Mouse (Mus musculus) stomach, postnatal 0 days (tissue): ENCODE measurements around the gene Smurf2. TPM values are rescaled to one million over a fixed set of nuclear protein-coding genes. Genes with fewer than 3 reads are reported as not detected.

Experiments used
- ATAC-seq: fragments of 200-750 bp; cut with Nextera tagmentation; 2 replicates; pipeline ENCODE4 v1.8.0; 2017; ENCODE audit not compliant: low FRiP score, low TSS enrichment
- DNase-seq: peaks from one replicate; pipeline ENCODE4 v3.0.0-alpha.2; 2016; ENCODE audit warnings: low spot score
- H3K27ac ChIP-seq: fragments of 300-500 bp; sonication (generic); replicated peaks from 2 replicates; pipeline ENCODE4 v1.5.1; 2014; ENCODE audit warnings: mild to moderate bottlenecking, control low read depth
- H3K27me3 ChIP-seq: fragments of 300-500 bp; sonication (generic); 2 replicates; pipeline ENCODE4 v1.6.1; 2014; ENCODE audit warnings: low read length; ENCODE audit not compliant: control insufficient read depth, insufficient read depth
- H3K36me3 ChIP-seq: fragments of 300-500 bp; sonication (generic); 2 replicates; pipeline ENCODE4 v1.6.1; 2014; ENCODE audit warnings: low read length, mixed read lengths; ENCODE audit not compliant: control insufficient read depth, insufficient read depth
- H3K4me1 ChIP-seq: fragments of 300-500 bp; sonication (generic); replicated peaks from 2 replicates; pipeline ENCODE4 v1.6.1; 2014; ENCODE audit warnings: antibody characterized with exemption; ENCODE audit not compliant: control insufficient read depth, insufficient read depth
- H3K4me2 ChIP-seq: fragments of 300-500 bp; sonication (generic); replicated peaks from 2 replicates; pipeline ENCODE4 v1.6.1; 2014; ENCODE audit warnings: low read depth, mild to moderate bottlenecking, control low read depth, moderate library complexity
- H3K4me3 ChIP-seq: fragments of 300-500 bp; sonication (generic); 2 replicates; pipeline ENCODE4 v1.5.1; 2014; ENCODE audit warnings: low read depth, low read length, control low read depth
- H3K9ac ChIP-seq: fragments of 300-500 bp; sonication (generic); 2 replicates; pipeline ENCODE4 v1.6.1; 2014; ENCODE audit warnings: mild to moderate bottlenecking, low read length, control low read depth, mixed read lengths
- H3K9me3 ChIP-seq: fragments of 300-500 bp; sonication (generic); 2 replicates; pipeline ENCODE4 v1.6.1; 2016; ENCODE audit warnings: low read length; ENCODE audit not compliant: control insufficient read depth
- CTCF ChIP-seq: IDR thresholded peaks from 2 replicates; pipeline ENCODE4 v1.5.1; 2016; ENCODE audit warnings: antibody characterized with exemption, low read depth, mild to moderate bottlenecking, moderate library complexity
- EP300 ChIP-seq: optimal IDR thresholded peaks from 2 replicates; pipeline ENCODE3; 2016; ENCODE audit warnings: antibody characterized with exemption
- WGBS: fragments of 180-500 bp; shearing (Covaris S2); extraction: QIAGEN DNeasy Blood & Tissue Kit; methylation state at CpG from one replicate; pipeline ENCODE4 v1.1.7; 2014; 5-methylcytosine and 5-hydroxymethylcytosine counted together
- polyA plus RNA-seq: library from polyadenylated mRNA; unstranded; fragments of >200 nt; fragmentation: Nextera tagmentation; extraction: Ambion mirVana; gene quantifications from 2 replicates; pipeline ENCODE4 v1.2.1, GENCODE M21; 2015

Gene Smurf2
- polyA plus RNA-seq, result 6.9 and 7.1 TPM in 2 replicates

- Histone ChIP-seq H3K4me2 (peak within 1 kb of the TSS; percentile 72), H3K9ac (peak within 1 kb of the TSS; percentile 93), H3K27ac (peak within 1 kb of the TSS; percentile 97), H3K4me1 (0 out of 2 replicates have a peak, but pooled peaks cover 4% of the 10 kb centered on the region), H3K4me3 (peak within 1 kb of the TSS; percentile 82), H3K27me3 (no peaks in the 10 kb centered on the region), H3K9me3 (no peaks in the 10 kb centered on the region), H3K36me3 (no peaks in the 10 kb centered on the region)
- no peak; the same call in 1 of the 2 replicates for TF ChIP-seq CTCF
- no peak for TF ChIP-seq EP300
- peak; percentile 94 for DNase-seq
- 4% methylated on average over 39 of the region's 72 CpGs for WGBS
- ATAC-seq, result peak; percentile 97
These were observed at the start of gene Smurf2 for GRCm38 (mm10) chr11:106920551-106921379. Gene Smurf2 (minus strand): TSS chr11:106920715.

GRCm38 (mm10) chr11:106969798-106970197 lies 49.3 kb upstream of the Smurf2 start:
- no peak for DNase-seq
- WGBS, result 49% methylated on average over 8 of the region's 8 CpGs
- H3K9me3 ChIP-seq, result no peaks in the 10 kb centered on the region
- no peaks in the 10 kb centered on the region for H3K27me3 ChIP-seq
- no peak for ATAC-seq
- no peaks in the 10 kb centered on the region for H3K4me1 ChIP-seq
- no peak overlapping the region for H3K4me3 ChIP-seq
- H3K4me2 ChIP-seq, result no peak overlapping the region
- H3K9ac ChIP-seq, result no peak overlapping the region
- H3K36me3 ChIP-seq, result no peaks in the 10 kb centered on the region
- TF ChIP-seq CTCF, result no peak
- no peak for TF ChIP-seq EP300
- no peak overlapping the region for H3K27ac ChIP-seq

GRCm38 (mm10) chr11:106967630-106968029 lies 47.1 kb upstream of the Smurf2 start:
- TF ChIP-seq CTCF, result no peak
- no peak for TF ChIP-seq EP300
- Histone ChIP-seq H3K9ac (no peak overlapping the region), H3K4me3 (no peak overlapping the region), H3K4me1 (no peaks in the 10 kb centered on the region), H3K36me3 (no peaks in the 10 kb centered on the region), H3K27me3 (no peaks in the 10 kb centered on the region), H3K4me2 (no peak overlapping the region), H3K9me3 (no peaks in the 10 kb centered on the region), H3K27ac (no peak overlapping the region)
- WGBS, result 32% methylated on average over 10 of the region's 10 CpGs
- DNase-seq (no peak), ATAC-seq (peak; percentile 57; the same call in 1 of the 2 replicates)

- Histone ChIP-seq H3K27ac (no peak overlapping the region), H3K4me1 (no peaks in the 10 kb centered on the region), H3K9me3 (no peaks in the 10 kb centered on the region), H3K36me3 (no peaks in the 10 kb centered on the region), H3K27me3 (no peaks in the 10 kb centered on the region), H3K4me3 (no peak overlapping the region), H3K4me2 (no peak overlapping the region), H3K9ac (no peak overlapping the region)
- no peak for TF ChIP-seq EP300
- TF ChIP-seq CTCF, result peak; percentile 31
- DNase-seq, result no peak
- ATAC-seq, result no peak
- 89% methylated on average over 4 of the region's 4 CpGs for WGBS
These were observed 45.4 kb upstream of the Smurf2 start for GRCm38 (mm10) chr11:106965881-106966280.

GRCm38 (mm10) chr11:106962310-106962709 lies 41.8 kb upstream of the Smurf2 start:
- no peak overlapping the region for H3K4me2 ChIP-seq
- no peaks in the 10 kb centered on the region for H3K36me3 ChIP-seq
- ATAC-seq (no peak), DNase-seq (no peak)
- 75% methylated on average over 9 of the region's 9 CpGs for WGBS
- no peaks in the 10 kb centered on the region for H3K9me3 ChIP-seq
- H3K27me3 ChIP-seq, result no peaks in the 10 kb centered on the region
- no peak overlapping the region for H3K9ac ChIP-seq
- H3K4me1 ChIP-seq, result no peaks in the 10 kb centered on the region
- H3K4me3 ChIP-seq, result no peak overlapping the region
- TF ChIP-seq EP300 (no peak), CTCF (no peak)
- H3K27ac ChIP-seq, result no peak overlapping the region

GRCm38 (mm10) chr11:106961471-106962081 lies 41.1 kb upstream of the Smurf2 start:
- H3K4me3 ChIP-seq, result no peak overlapping the region
- ATAC-seq (no peak), DNase-seq (no peak)
- no peaks in the 10 kb centered on the region for H3K4me1 ChIP-seq
- no peaks in the 10 kb centered on the region for H3K9me3 ChIP-seq
- H3K27me3 ChIP-seq, result no peaks in the 10 kb centered on the region
- no peaks in the 10 kb centered on the region for H3K36me3 ChIP-seq
- 65% methylated on average over 13 of the region's 13 CpGs for WGBS
- TF ChIP-seq EP300 (no peak), CTCF (no peak)
- H3K9ac ChIP-seq, result no peak overlapping the region
- H3K27ac ChIP-seq, result no peak overlapping the region
- H3K4me2 ChIP-seq, result no peak overlapping the region
